Mouse (Mus musculus) cortical plate, adult 2 months (tissue): ENCODE measurements around the gene Gm7030.
"Not testable (repeated sequence)": the region's sequence is repeated elsewhere in the genome, so short reads cannot be mapped to it uniquely, and the experiment has no call there.

ENCODE experiments used
- CTCF ChIP-seq: fragments of 200-500 bp; IDR thresholded peaks from 2 replicates; pipeline ENCODE4 v1.5.1; 2011; ENCODE audit warnings: mild to moderate bottlenecking, control low read depth, low read length; ENCODE audit not compliant: insufficient read depth; ENCODE audit errors: extremely low read depth
- POLR2A ChIP-seq: fragments of 200-500 bp; IDR thresholded peaks from 2 replicates; pipeline ENCODE4 v1.6.1; 2011; ENCODE audit warnings: mild to moderate bottlenecking, low read length, control low read depth; ENCODE audit not compliant: insufficient read depth; ENCODE audit errors: extremely low read depth

DNA sequence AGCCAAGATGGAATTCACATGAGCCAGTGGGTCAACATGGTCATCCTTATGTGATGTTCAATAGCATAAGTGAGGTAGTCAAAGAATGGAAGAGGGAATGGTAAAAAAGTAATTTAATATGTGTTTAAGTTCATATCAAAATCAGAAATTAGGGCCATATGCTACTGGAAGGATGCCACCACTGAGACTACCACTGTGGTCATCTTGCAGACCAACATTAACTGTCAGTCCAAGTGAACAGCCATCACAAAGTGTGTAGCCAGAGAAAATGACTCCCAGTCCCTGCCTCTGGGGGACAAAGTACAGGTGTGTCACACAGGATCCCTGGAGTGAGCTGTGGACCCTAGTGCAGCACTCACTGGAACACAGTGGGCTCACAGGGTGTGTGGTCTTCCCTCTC is 47.3 kb downstream of the Gm7030 start:
- not testable (repeated sequence) for TF ChIP-seq CTCF, POLR2A
